Mouse (Mus musculus) kidney, adult 2 months (tissue): ENCODE measurements around the gene Helz2. TPM values are rescaled to one million over a fixed set of nuclear protein-coding genes. Genes with fewer than 3 reads are reported as not detected.

Experiments used
- DNase-seq: peaks from one replicate; pipeline ENCODE4 v3.0.0; 2021
- H3K27ac ChIP-seq: fragments of 200-500 bp; 2 replicates; pipeline ENCODE4 v1.5.1; 2012; ENCODE audit warnings: low read depth, low read length, control low read depth, inconsistent platforms; ENCODE audit not compliant: insufficient read depth
- H3K27me3 ChIP-seq: fragments of 200-500 bp; replicated peaks from 2 replicates; pipeline ENCODE4 v1.6.1; 2012; ENCODE audit warnings: mild to moderate bottlenecking, moderate library complexity, low read length, inconsistent platforms; ENCODE audit not compliant: control insufficient read depth, insufficient read depth
- H3K36me3 ChIP-seq: fragments of 200-500 bp; 2 replicates; pipeline ENCODE4 v1.6.1; 2012; ENCODE audit warnings: mild to moderate bottlenecking, moderate library complexity, low read length, inconsistent platforms; ENCODE audit not compliant: control insufficient read depth, insufficient read depth
- H3K4me1 ChIP-seq: fragments of 200-500 bp; 2 replicates; pipeline ENCODE4 v1.6.1; 2011; ENCODE audit warnings: low read length; ENCODE audit not compliant: control insufficient read depth, insufficient read depth
- H3K4me3 ChIP-seq: fragments of 200-500 bp; 2 replicates; pipeline ENCODE4 v1.5.1; 2011; ENCODE audit warnings: mild to moderate bottlenecking, low read depth, low read length, control low read depth; ENCODE audit not compliant: insufficient read depth
- CTCF ChIP-seq: fragments of 200-500 bp; conservative IDR thresholded peaks from 2 replicates; pipeline ENCODE4 v1.5.1; 2011; ENCODE audit warnings: low read depth, mild to moderate bottlenecking, control low read depth, low read length, moderate library complexity, mixed read lengths; ENCODE audit not compliant: insufficient read depth, insufficient read length
- POLR2A ChIP-seq: fragments of 200-500 bp; IDR thresholded peaks from one replicate; pipeline ENCODE4 v1.6.1; 2011; ENCODE audit warnings: low read depth, low read length, control low read depth
- WGBS: fragments of 180-500 bp; shearing (Covaris S2); methylation state at CpG from one replicate; pipeline ENCODE4 v1.1.7; 2018; 5-methylcytosine and 5-hydroxymethylcytosine counted together
- polyA plus RNA-seq: library from polyadenylated mRNA; depleted of rRNA; stranded (reverse); fragments of >200 nt; gene quantifications from 2 replicates; pipeline ENCODE4 v1.2.3, GENCODE M21; 2012; rRNA removed

The Helz2 gene
- polyA plus RNA-seq, 1 experiment: 17.5 TPM

GRCm38 (mm10) chr2:181180898-181181297 lies 60.9 kb downstream of the Helz2 start:
- no peaks in the 10 kb centered on the region for H3K27me3 ChIP-seq
- H3K4me1 ChIP-seq: no peaks in the 10 kb centered on the region
- no peak for DNase-seq
- no peak overlapping the region for H3K4me3 ChIP-seq
- WGBS: 61% methylated on average over 6 of the region's 6 CpGs
- no peaks in the 10 kb centered on the region for H3K36me3 ChIP-seq
- H3K27ac ChIP-seq: no peak overlapping the region
- TF ChIP-seq CTCF: no peak
- TF ChIP-seq POLR2A: no peak

GRCm38 (mm10) chr2:181178471-181178870 lies 63.4 kb downstream of the Helz2 start:
- 84% methylated on average over 5 of the region's 5 CpGs for WGBS
- no peaks in the 10 kb centered on the region for H3K4me1 ChIP-seq
- no peak for DNase-seq
- no peak overlapping the region for H3K27ac ChIP-seq
- no peaks in the 10 kb centered on the region for H3K27me3 ChIP-seq
- H3K36me3 ChIP-seq: no peaks in the 10 kb centered on the region
- no peak overlapping the region for H3K4me3 ChIP-seq
- TF ChIP-seq CTCF (no peak), POLR2A (no peak)

- H3K27ac ChIP-seq: no peak overlapping the region
- no peak for DNase-seq
- H3K36me3 ChIP-seq: no peaks in the 10 kb centered on the region
- TF ChIP-seq CTCF (no peak), POLR2A (no peak)
- H3K27me3 ChIP-seq: no peaks in the 10 kb centered on the region
- WGBS: 75% methylated on average over 3 of the region's 3 CpGs
- H3K4me3 ChIP-seq: no peak overlapping the region
- H3K4me1 ChIP-seq: no peaks in the 10 kb centered on the region
These were observed 63.8 kb downstream of the Helz2 start for GRCm38 (mm10) chr2:181178015-181178414.

Other genes starting within 250 kb of the Helz2 start
- gene Chrna4, start 198.5 kb downstream of the Helz2 start, polyA plus RNA-seq: 37.8 and 42.6 TPM in 2 replicates
- 0.05 and 0.31 TPM in 2 replicates for gene Kcnq2, start 106.7 kb downstream of the Helz2 start, polyA plus RNA-seq
- 0.92 and 18.7 TPM in 2 replicates for gene Eef1a2, start 85.0 kb downstream of the Helz2 start, polyA plus RNA-seq
- gene Ppdpf, start 54.8 kb downstream of the Helz2 start, polyA plus RNA-seq: 162 and 168 TPM in 2 replicates
- gene Ptk6, start 39.2 kb downstream of the Helz2 start, polyA plus RNA-seq: 0.12 and 0.16 TPM in 2 replicates
- gene Srms, start 28.8 kb downstream of the Helz2 start, polyA plus RNA-seq: 0.87 and 0.91 TPM in 2 replicates
- 0.72 and 0.77 TPM in 2 replicates for gene Fndc11, start 22.0 kb downstream of the Helz2 start, polyA plus RNA-seq
- gene Gmeb2, start 46.0 kb upstream of the Helz2 start, polyA plus RNA-seq: 12.8 and 14.5 TPM in 2 replicates
- gene Stmn3, start 72.5 kb upstream of the Helz2 start, polyA plus RNA-seq: 0.46 and 2.4 TPM in 2 replicates
- 30.2 and 30.9 TPM in 2 replicates for gene Rtel1, start 77.7 kb upstream of the Helz2 start, polyA plus RNA-seq
- gene Zgpat, start 122.9 kb upstream of the Helz2 start, polyA plus RNA-seq: 29.6 and 35.2 TPM in 2 replicates
- 32.0 and 36.0 TPM in 2 replicates for gene Arfrp1, start 123.4 kb upstream of the Helz2 start, polyA plus RNA-seq
- gene Lime1, start 138.1 kb upstream of the Helz2 start, polyA plus RNA-seq: 35.1 and 53.7 TPM in 2 replicates
- 7.7 and 8.0 TPM in 2 replicates for gene Zbtb46, start 217.4 kb upstream of the Helz2 start, polyA plus RNA-seq